Mouse (Mus musculus) cerebellum, postnatal 14 days (tissue): ENCODE data around the gene Rpain.

ENCODE experiments used
- DNase-seq, 2 experiments: peaks; one replicate each; pipeline ENCODE4 v3.0.0; 2021; ENCODE audit warnings: mixed read lengths in 2 of 2

Rpain gene

GRCm38 (mm10) chr11:71003611-71004315 lies 33.8 kb downstream of the Rpain start:
- no peak for DNase-seq

GRCm38 (mm10) chr11:71004316-71004773 lies 34.3 kb downstream of the Rpain start, which contains the start of gene Dhx33:
Gene Dhx33, minus strand, starts transcription at chr11:71004437.
- peak; percentile 97 to 98 for DNase-seq

GRCm38 (mm10) chr11:71005046-71005445 lies 35.0 kb downstream of the Rpain start:
- peak in 1 of 2 experiments; percentile 18 for DNase-seq

GRCm38 (mm10) chr11:71007026-71007425 lies 37.0 kb downstream of the Rpain start:
- DNase-seq, result no peak

- DNase-seq, result no peak
Measured at GRCm38 (mm10) chr11:71007831-71008230, 37.8 kb downstream of the Rpain start.

- peak in 1 of 2 experiments; percentile 41 for DNase-seq
Measured at GRCm38 (mm10) chr11:71008321-71008720, 38.3 kb downstream of the Rpain start.

GRCm38 (mm10) chr11:71012743-71013142 lies 42.7 kb downstream of the Rpain start:
- no peak for DNase-seq

GRCm38 (mm10) chr11:71017051-71017450 lies 47.0 kb downstream of the Rpain start:
- DNase-seq, result no peak

GRCm38 (mm10) chr11:71018416-71019200 lies 48.6 kb downstream of the Rpain start:
- no peak for DNase-seq

- DNase-seq, result peak; percentile 98
Measured at GRCm38 (mm10) chr11:71019201-71020068, 49.4 kb downstream of the Rpain start, which contains the start of the genes Mis12 and Derl2. Gene Mis12, plus strand, starts transcription at chr11:71019611. Gene Derl2, minus strand, starts transcription at chr11:71019841.
